Mouse (Mus musculus) heart, postnatal 14 days (tissue): Measurements from ENCODE around the gene Tmtc1. TPM values are rescaled to one million over a fixed set of nuclear protein-coding genes. Genes with fewer than 3 reads are reported as not detected.

Experiments
- DNase-seq, 2 experiments: peaks; one replicate each; pipeline ENCODE4 v3.0.0; 2021 to 2022
- intact Hi-C: fragments of 180-260 bp; cut with DNase I; formaldehyde crosslinking; loops from one replicate; pipeline ENCODE4 v1.15.1; 2025
- total RNA-seq, 2 experiments: library from RNA; stranded (reverse); gene quantifications; 2 replicates each; pipeline ENCODE4 v1.2.3; 2021

Tmtc1 gene
- total RNA-seq, 2 experiments from 2014 or later = 43.2 to 55.6 TPM

- no peak for DNase-seq
Observed at GRCm38 (mm10) chr6:148336290-148336955, 107.8 kb downstream of the Tmtc1 start.

GRCm38 (mm10) chr6:148331916-148332315, 112.3 kb downstream of the Tmtc1 start:
- no peak for DNase-seq
- intact Hi-C loops = no loop called here

More at GRCm38 (mm10) chr6:148336290-148336955, 107.8 kb downstream of the Tmtc1 start:
- intact Hi-C loops = no loop called here

GRCm38 (mm10) chr6:148329976-148330375, 114.2 kb downstream of the Tmtc1 start:
- intact Hi-C loops = no loop called here
- DNase-seq = no peak

- DNase-seq = no peak
- intact Hi-C loops = no loop called here
Observed at GRCm38 (mm10) chr6:148328928-148329327, 115.3 kb downstream of the Tmtc1 start.

- DNase-seq = no peak
- intact Hi-C loops = no loop called here
Observed at GRCm38 (mm10) chr6:148328130-148328529, 116.1 kb downstream of the Tmtc1 start.

- intact Hi-C loops = no loop called here
- no peak for DNase-seq
Observed at GRCm38 (mm10) chr6:148318736-148319135, 125.5 kb downstream of the Tmtc1 start.

GRCm38 (mm10) chr6:148315571-148316080, 128.6 kb downstream of the Tmtc1 start:
- no peak for DNase-seq

GRCm38 (mm10) chr6:148315106-148315505, 129.1 kb downstream of the Tmtc1 start:
- intact Hi-C loops = no loop called here
- no peak for DNase-seq

More at GRCm38 (mm10) chr6:148315571-148316080, 128.6 kb downstream of the Tmtc1 start:
- intact Hi-C loops = no loop called here

GRCm38 (mm10) chr6:148310981-148311380, 133.2 kb downstream of the Tmtc1 start:
- no peak for DNase-seq
- intact Hi-C loops = no loop called here

- no peak for DNase-seq
- intact Hi-C loops = no loop called here
Observed at GRCm38 (mm10) chr6:148305821-148306220, 138.4 kb downstream of the Tmtc1 start.

- DNase-seq = no peak
- intact Hi-C loops = no loop called here
Observed at GRCm38 (mm10) chr6:148305191-148305590, 139.0 kb downstream of the Tmtc1 start.

- DNase-seq = no peak
- intact Hi-C loops = no loop called here
Observed at GRCm38 (mm10) chr6:148302261-148302660, 141.9 kb downstream of the Tmtc1 start.

- DNase-seq = no peak
- intact Hi-C loops = no loop called here
Observed at GRCm38 (mm10) chr6:148297086-148297485, 147.1 kb downstream of the Tmtc1 start.

- intact Hi-C loops = no loop called here
- DNase-seq = no peak
Observed at GRCm38 (mm10) chr6:148296418-148296817, 147.8 kb downstream of the Tmtc1 start.

- intact Hi-C loops = no loop called here
- no peak for DNase-seq
Observed at GRCm38 (mm10) chr6:148294506-148294905, 149.7 kb downstream of the Tmtc1 start.

GRCm38 (mm10) chr6:148290865-148291264, 153.3 kb downstream of the Tmtc1 start:
- DNase-seq = no peak
- intact Hi-C loops = no loop called here

GRCm38 (mm10) chr6:148283224-148283881, 160.8 kb downstream of the Tmtc1 start:
- DNase-seq = no peak
- intact Hi-C loops = no loop called here

GRCm38 (mm10) chr6:148279240-148279639, 164.9 kb downstream of the Tmtc1 start:
- no peak for DNase-seq

GRCm38 (mm10) chr6:148276418-148276817, 167.8 kb downstream of the Tmtc1 start:
- DNase-seq = no peak
- intact Hi-C loops = no loop called here

More at GRCm38 (mm10) chr6:148279240-148279639, 164.9 kb downstream of the Tmtc1 start:
- intact Hi-C loops = no loop called here

- intact Hi-C loops = no loop called here
- no peak for DNase-seq
Observed at GRCm38 (mm10) chr6:148275046-148275445, 169.1 kb downstream of the Tmtc1 start.

GRCm38 (mm10) chr6:148260729-148261101, 183.5 kb downstream of the Tmtc1 start:
- no peak for DNase-seq
- intact Hi-C loops = no loop called here
